Mouse (Mus musculus) olfactory bulb, adult 2 months (tissue): Measurements from ENCODE around the gene AI481877.

Experiments used
- CTCF ChIP-seq: fragments of 200-500 bp; IDR thresholded peaks from 2 replicates; pipeline ENCODE4 v1.5.1; 2012; ENCODE audit warnings: low read depth, mild to moderate bottlenecking, low read length, moderate library complexity; ENCODE audit not compliant: insufficient read depth
- POLR2A ChIP-seq: fragments of 200-500 bp; IDR thresholded peaks from 2 replicates; pipeline ENCODE4 v1.6.1; 2012; ENCODE audit warnings: mild to moderate bottlenecking, low read depth, low read length, moderate library complexity; ENCODE audit not compliant: insufficient read depth

DNA sequence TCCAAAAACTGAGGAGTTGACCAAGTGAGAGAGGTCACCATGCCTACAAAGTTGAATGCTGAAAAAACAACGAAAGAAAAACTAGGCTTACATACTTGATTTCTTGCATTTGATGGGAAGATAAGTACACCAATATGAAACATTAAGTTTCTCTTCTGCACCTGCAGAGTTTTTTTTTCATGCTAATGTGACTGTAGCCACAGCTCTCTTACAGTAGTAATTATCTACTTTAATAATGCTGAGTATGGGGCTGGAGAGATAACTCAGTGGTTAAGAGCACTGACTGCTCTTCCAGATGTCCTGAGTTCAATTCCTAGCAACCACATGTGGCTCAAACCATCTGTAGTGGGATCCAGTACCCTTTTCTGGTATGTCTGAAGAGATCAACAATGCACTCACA, 13.7 kb downstream of the AI481877 start:
- TF ChIP-seq CTCF, result no peak
- no peak for TF ChIP-seq POLR2A
